Mouse (Mus musculus) lung, postnatal 0 days (tissue): ENCODE results near the gene Ccdc124.

Experiments used
- CTCF ChIP-seq: IDR thresholded peaks from 2 replicates; pipeline ENCODE4 v1.5.1; 2016; ENCODE audit warnings: antibody characterized with exemption, mild to moderate bottlenecking
- EP300 ChIP-seq: IDR thresholded peaks from 2 replicates; pipeline ENCODE4 v1.6.1; 2016; ENCODE audit warnings: antibody characterized with exemption, mild to moderate bottlenecking, control low read depth

DNA sequence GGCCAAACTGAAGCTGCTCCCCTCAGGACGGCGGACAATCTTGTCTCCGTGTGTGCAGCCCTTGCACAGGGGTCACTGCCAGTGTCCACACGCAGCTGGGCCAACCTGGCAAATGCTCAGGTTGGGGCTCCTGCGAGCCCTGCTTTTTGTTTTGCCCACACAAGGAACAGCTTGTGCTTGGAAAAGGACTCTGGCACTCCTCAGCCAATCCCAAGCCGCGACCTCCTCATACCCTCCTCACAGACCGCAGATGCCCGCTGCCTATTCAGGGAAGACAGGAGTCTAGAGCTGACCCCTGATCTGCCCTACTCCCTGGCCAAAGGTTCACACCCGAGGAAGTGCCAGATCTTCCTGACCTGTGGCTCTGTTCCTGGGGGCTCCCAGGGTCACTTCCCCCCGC, 41.4 kb downstream of the Ccdc124 start:
- no peak for TF ChIP-seq CTCF
- no peak for TF ChIP-seq EP300
